Mouse (Mus musculus) liver, postnatal 0 days (tissue): ENCODE data around the gene Rhno1. TPM values are rescaled to one million over a fixed set of nuclear protein-coding genes. Genes with fewer than 3 reads are reported as not detected.

Source experiments
- ATAC-seq: fragments of 200-750 bp; cut with Nextera tagmentation; 2 replicates; pipeline ENCODE4 v1.8.0; 2017; ENCODE audit warnings: mild to moderate bottlenecking, moderate library complexity
- DNase-seq: peaks from one replicate; pipeline ENCODE4 v3.0.0-alpha.2; 2016
- H3K27ac ChIP-seq: fragments of 300-500 bp; sonication (generic); 2 replicates; pipeline ENCODE4 v1.5.1; 2014; ENCODE audit warnings: antibody characterized with exemption, moderate library complexity, mild to moderate bottlenecking, low read depth
- H3K27me3 ChIP-seq: fragments of 300-500 bp; sonication (generic); 2 replicates; pipeline ENCODE4 v1.6.1; 2014; ENCODE audit warnings: low read length, control low read depth, mixed read lengths; ENCODE audit not compliant: insufficient read depth
- H3K36me3 ChIP-seq: fragments of 300-500 bp; sonication (generic); replicated peaks from 2 replicates; pipeline ENCODE4 v1.6.1; 2014; ENCODE audit warnings: mild to moderate bottlenecking, control low read depth, low read length, moderate library complexity, mixed read lengths; ENCODE audit not compliant: insufficient read depth
- H3K4me1 ChIP-seq: fragments of 300-500 bp; sonication (generic); 2 replicates; pipeline ENCODE4 v1.6.1; 2014; ENCODE audit warnings: antibody characterized with exemption, mild to moderate bottlenecking, control low read depth; ENCODE audit not compliant: insufficient read depth
- H3K4me2 ChIP-seq: fragments of 300-500 bp; sonication (generic); 2 replicates; pipeline ENCODE4 v1.6.1; 2014; ENCODE audit warnings: low read depth, mild to moderate bottlenecking, low read length, moderate library complexity, mixed read lengths
- H3K4me3 ChIP-seq: fragments of 300-500 bp; sonication (generic); 2 replicates; pipeline ENCODE4 v1.5.1; 2014; ENCODE audit warnings: low read depth, low read length
- H3K9ac ChIP-seq: fragments of 300-500 bp; sonication (generic); replicated peaks from 2 replicates; pipeline ENCODE4 v1.6.1; 2014; ENCODE audit warnings: mild to moderate bottlenecking, moderate library complexity
- H3K9me3 ChIP-seq: fragments of 300-500 bp; sonication (generic); 2 replicates; pipeline ENCODE4 v1.6.1; 2016; ENCODE audit warnings: mild to moderate bottlenecking, control low read depth, low read length, mixed read lengths
- CTCF ChIP-seq: sonication (generic); IDR thresholded peaks from 2 replicates; pipeline ENCODE4 v1.5.1; 2016; ENCODE audit warnings: antibody characterized with exemption, low read depth
- EP300 ChIP-seq: IDR thresholded peaks from 2 replicates; pipeline ENCODE4 v1.6.1; 2016; ENCODE audit warnings: antibody characterized with exemption, low read depth, mild to moderate bottlenecking
- WGBS: fragments of 180-500 bp; shearing (Covaris S2); extraction: QIAGEN DNeasy Blood & Tissue Kit; methylation state at CpG from one replicate; pipeline ENCODE4 v1.1.7; 2014; ENCODE audit not compliant: insufficient replicate concordance; 5-methylcytosine and 5-hydroxymethylcytosine counted together
- polyA plus RNA-seq: library from polyadenylated mRNA; unstranded; fragments of >200 nt; fragmentation: Nextera tagmentation; extraction: Ambion mirVana; gene quantifications from 2 replicates; pipeline ENCODE4 v1.2.1, GENCODE M21; 2015

Rhno1 gene
- polyA plus RNA-seq, 1 experiment from 2014 or later: 30.0 TPM

GRCm38 (mm10) chr6:128338876-128339275, 23.8 kb downstream of the Rhno1 start:
- WGBS: 43% methylated on average over 5 of the region's 5 CpGs
- Histone ChIP-seq H3K4me1 (0 out of 2 replicates have a peak, but pooled peaks cover 3% of the 10 kb centered on the region), H3K9ac (no peak overlapping the region), H3K4me2 (no peak overlapping the region), H3K27ac (no peak overlapping the region), H3K4me3 (no peak overlapping the region), H3K36me3 (no peaks in the 10 kb centered on the region), H3K27me3 (no peaks in the 10 kb centered on the region), H3K9me3 (no peaks in the 10 kb centered on the region)
- TF ChIP-seq CTCF: no peak
- TF ChIP-seq EP300: no peak
- DNase-seq: no peak
- ATAC-seq: no peak

- H3K9ac ChIP-seq: no peak overlapping the region
- no peaks in the 10 kb centered on the region for H3K36me3 ChIP-seq
- H3K4me3 ChIP-seq: no peak overlapping the region
- no peak overlapping the region for H3K4me2 ChIP-seq
- ATAC-seq: no peak
- 0 out of 2 replicates have a peak, but pooled peaks cover 3% of the 10 kb centered on the region for H3K4me1 ChIP-seq
- H3K27ac ChIP-seq: no peak overlapping the region
- TF ChIP-seq EP300: no peak
- no peak for TF ChIP-seq CTCF
- no peaks in the 10 kb centered on the region for H3K27me3 ChIP-seq
- no peaks in the 10 kb centered on the region for H3K9me3 ChIP-seq
- WGBS: 65% methylated on average over 7 of the region's 7 CpGs
- DNase-seq: no peak
These were observed 25.2 kb downstream of the Rhno1 start for GRCm38 (mm10) chr6:128337467-128337866.

- Histone ChIP-seq H3K4me2 (no peak overlapping the region), H3K27ac (no peak overlapping the region), H3K36me3 (no peaks in the 10 kb centered on the region), H3K9me3 (no peaks in the 10 kb centered on the region), H3K4me3 (no peak overlapping the region), H3K27me3 (no peaks in the 10 kb centered on the region), H3K4me1 (0 out of 2 replicates have a peak, but pooled peaks cover 3% of the 10 kb centered on the region), H3K9ac (no peak overlapping the region)
- ATAC-seq (peak; percentile 49; the same call in 1 of the 2 replicates), DNase-seq (peak; percentile 68)
- WGBS: 20% methylated on average over 12 of the region's 12 CpGs
- TF ChIP-seq EP300 (no peak), CTCF (peak; percentile 77)
These were observed 28.1 kb downstream of the Rhno1 start for GRCm38 (mm10) chr6:128334397-128335124.

- Histone ChIP-seq H3K36me3 (no peaks in the 10 kb centered on the region; the same call in 1 of the 2 replicates), H3K4me3 (no peak overlapping the region), H3K27ac (no peak overlapping the region), H3K4me2 (no peak overlapping the region), H3K4me1 (no peaks in the 10 kb centered on the region), H3K27me3 (no peaks in the 10 kb centered on the region), H3K9ac (no peak overlapping the region), H3K9me3 (no peaks in the 10 kb centered on the region)
- ATAC-seq: 0 out of 2 replicates have a peak, but pooled peaks have one; percentile 23
- TF ChIP-seq EP300 (no peak), CTCF (peak; percentile 80)
- peak; percentile 58 for DNase-seq
- WGBS: 5% methylated on average over 4 of the region's 4 CpGs
These were observed 44.4 kb downstream of the Rhno1 start for GRCm38 (mm10) chr6:128318317-128318716.

- ATAC-seq: no peak
- TF ChIP-seq EP300 (no peak), CTCF (no peak)
- no peak for DNase-seq
These were observed 47.1 kb downstream of the Rhno1 start for GRCm38 (mm10) chr6:128315597-128315996.

GRCm38 (mm10) chr6:128314796-128315195, 47.9 kb downstream of the Rhno1 start:
- H3K9ac ChIP-seq: no peak overlapping the region
- no peak overlapping the region for H3K4me2 ChIP-seq
- ATAC-seq (no peak), DNase-seq (no peak)
- H3K4me3 ChIP-seq: no peak overlapping the region
- H3K9me3 ChIP-seq: no peaks in the 10 kb centered on the region
- no peak overlapping the region for H3K27ac ChIP-seq
- no peaks in the 10 kb centered on the region for H3K27me3 ChIP-seq
- TF ChIP-seq CTCF (no peak), EP300 (no peak)
- no peaks in the 10 kb centered on the region for H3K36me3 ChIP-seq
- 81% methylated on average over 6 of the region's 6 CpGs for WGBS
- no peaks in the 10 kb centered on the region for H3K4me1 ChIP-seq

More at GRCm38 (mm10) chr6:128315597-128315996, 47.1 kb downstream of the Rhno1 start:
- 77% methylated on average over 8 of the region's 8 CpGs for WGBS
- Histone ChIP-seq H3K4me3 (no peak overlapping the region), H3K4me1 (no peaks in the 10 kb centered on the region), H3K9me3 (no peaks in the 10 kb centered on the region), H3K27ac (no peak overlapping the region), H3K27me3 (no peaks in the 10 kb centered on the region), H3K36me3 (no peaks in the 10 kb centered on the region), H3K4me2 (no peak overlapping the region), H3K9ac (no peak overlapping the region)
